ENCODE assay signal across 24 mouse cellular contexts in the genomic region with DNA sequence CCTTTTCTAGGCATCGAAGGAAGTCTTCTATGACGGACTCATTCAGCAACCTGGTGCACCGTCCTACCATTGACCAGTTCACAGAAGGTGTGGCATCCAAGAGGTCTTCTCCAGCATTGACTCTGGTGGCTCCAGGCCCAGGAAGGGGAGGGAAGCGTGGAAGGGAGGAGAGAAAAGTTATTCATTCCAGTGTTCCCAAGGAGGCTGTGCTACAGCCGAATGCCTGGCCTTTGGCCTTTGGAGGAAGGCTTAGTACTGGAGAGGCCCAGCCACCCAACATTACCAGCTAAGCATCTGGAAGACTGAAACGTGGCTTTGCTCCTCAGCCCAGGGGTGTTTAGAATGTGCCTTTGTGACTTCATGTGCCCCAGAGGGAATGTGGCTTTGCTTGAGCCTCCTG. TPM values are rescaled to one million over a fixed set of nuclear protein-coding genes. Genes with fewer than 3 reads are reported as not detected.
DNase-seq lines count a peak whose midpoint lies in the region; ATAC-seq lines count a peak whose summit lies in the region.
"Had no signal": no experiment of that assay in that cellular context is flagged by ENCODE, and none has a peak within 500 bp of the region (broad histone marks: within the 10 kb centered on the region; RNA-seq: fewer than 3 reads in every experiment).

No protein-coding gene starts in this region.

- no peak overlapping the region for H3K9ac ChIP-seq in kidney, embryonic 16.5 days (replicated peaks; ENCODE audit: low read length)
- H3K9ac ChIP-seq in liver, embryonic 11.5 days (ENCODE audit: low read depth, low read length): no peak overlapping the region
- H3K9ac ChIP-seq: forebrain, postnatal 0 days; hindbrain, embryonic 12.5 days; hindbrain, embryonic 15.5 days had no signal

- no peaks in the 10 kb centered on the region for H3K27me3 ChIP-seq in kidney, embryonic 16.5 days (ENCODE audit: insufficient read depth, low read length)
- no peaks in the 10 kb centered on the region for H3K27me3 ChIP-seq in liver, embryonic 11.5 days (replicated peaks; ENCODE audit: control insufficient read depth, insufficient read depth, low read length)
- H3K27me3 ChIP-seq: CH12.LX; hindbrain, embryonic 12.5 days; hindbrain, embryonic 15.5 days; Patski had no signal

- no peaks in the 10 kb centered on the region for H3K9me3 ChIP-seq in kidney, embryonic 16.5 days (ENCODE audit: low read length)
- no peaks in the 10 kb centered on the region for H3K9me3 ChIP-seq in liver, embryonic 11.5 days (ENCODE audit: control insufficient read depth, low read length)
- H3K9me3 ChIP-seq: forebrain, embryonic 10.5 days; G1E; hindbrain, embryonic 12.5 days; hindbrain, embryonic 15.5 days had no signal

- H3K4me3 ChIP-seq in kidney, embryonic 16.5 days (ENCODE audit: low read length): no peak overlapping the region
- no peak overlapping the region for H3K4me3 ChIP-seq in liver, embryonic 11.5 days (ENCODE audit: low read depth, low read length)
- H3K4me3 ChIP-seq: forebrain, embryonic 10.5 days; gastrocnemius, adult 2 months; hindbrain, embryonic 12.5 days; hindbrain, embryonic 15.5 days had no signal

- no peaks in the 10 kb centered on the region for H3K36me3 ChIP-seq in kidney, embryonic 16.5 days (ENCODE audit: insufficient read depth, low read length)
- no peaks in the 10 kb centered on the region for H3K36me3 ChIP-seq in liver, embryonic 11.5 days (ENCODE audit: control insufficient read depth, insufficient read depth, low read length)
- H3K36me3 ChIP-seq: forebrain, embryonic 10.5 days; hindbrain, embryonic 12.5 days; hindbrain, embryonic 15.5 days had no signal

- H3K27ac ChIP-seq in kidney, embryonic 16.5 days (ENCODE audit: low read length): no peak overlapping the region
- H3K27ac ChIP-seq in liver, embryonic 11.5 days (ENCODE audit: low read depth, low read length): no peak overlapping the region
- H3K27ac ChIP-seq: forebrain, embryonic 10.5 days; gastrocnemius, adult 2 months; hindbrain, embryonic 12.5 days; hindbrain, embryonic 15.5 days had no signal

- H3K4me1 ChIP-seq in kidney, embryonic 16.5 days (ENCODE audit: insufficient read depth, low read length): peaks cover 9% of the 10 kb centered on the region
- H3K4me1 ChIP-seq in liver, embryonic 11.5 days (replicated peaks; ENCODE audit: control insufficient read depth, insufficient read depth, low read length): 0 out of 2 replicates have a peak, but pooled peaks cover 2% of the 10 kb centered on the region
- H3K4me1 ChIP-seq: hindbrain, embryonic 15.5 days had no signal

- peak; percentile 57 for DNase-seq in kidney, adult 18-20 months
- peak; percentile 81 for DNase-seq in kidney, adult 9 months
- peak; percentile 56 to 78 for DNase-seq in kidney, postnatal 25 days
- DNase-seq in left cerebral cortex, postnatal 14 days (ENCODE audit: low spot score in 2 of 2): no peak
- no peak for DNase-seq in liver, embryonic 11.5 days (ENCODE audit: low spot score)
- DNase-seq: adrenal gland, postnatal 10 days; adrenal gland, postnatal 36 days; B cell, adult 2 months; cerebellum, adult 18-20 months; cerebellum, adult 9-10 months; cerebellum, postnatal 14 days; forebrain, postnatal 0 days; gastrocnemius, adult 2 months; gastrocnemius, postnatal 14 days; heart, adult 11 months had no signal

- no peak overlapping the region for H3K4me2 ChIP-seq in kidney, embryonic 16.5 days (replicated peaks; ENCODE audit: low read depth, low read length)
- H3K4me2 ChIP-seq in liver, embryonic 11.5 days: no peak overlapping the region
- H3K4me2 ChIP-seq: heart, embryonic 11.5 days; hindbrain, embryonic 12.5 days; hindbrain, embryonic 15.5 days had no signal

- no peak for ATAC-seq in kidney, embryonic 16.5 days (ENCODE audit: low FRiP score, low TSS enrichment)
- ATAC-seq in liver, embryonic 11.5 days (replicated peaks; ENCODE audit: low FRiP score): no peak
- ATAC-seq: forebrain, embryonic 14.5 days; forebrain, postnatal 0 days had no signal

- intact Hi-C loops in left cerebral cortex, postnatal 14 days (cut with DNase I): no loop called here

- 73% methylated on average over 6 of the region's 6 CpGs for WGBS in kidney, embryonic 16.5 days
- whole genome bisulfite sequencing in liver, embryonic 11.5 days: 76% methylated on average over 6 of the region's 6 CpGs

RNA-seq across cellular contexts. Expression of a gene that starts 16.0 kb away (rescaled TPM):
- polyA plus RNA-seq in kidney, embryonic 16.5 days (2015; fragmentation: Nextera tagmentation; extraction: Ambion mirVana): 4.8 and 6.0 TPM in 2 replicates
- total RNA-seq in left cerebral cortex, postnatal 14 days (2021): 1 to 10 TPM; 1.2 to 2.0 TPM
- polyA plus RNA-seq in liver, embryonic 11.5 days (2014; fragmentation: Nextera tagmentation; extraction: Ambion mirVana): 10.9 and 12.0 TPM in 2 replicates

Comparison
In these comparisons a context has a peak if more than half of its experiments do, and no peak if none do; other contexts are left out.
1. DNase-seq: peak in kidney, adult 18-20 months (single experiment), kidney, adult 9 months (single experiment) and kidney, postnatal 25 days (2 of 2); none in left cerebral cortex, postnatal 14 days (0 of 2) and liver, embryonic 11.5 days (single experiment).